Mouse (Mus musculus): ENCODE data around the gene Sh2d1b2. TPM values are rescaled to one million over a fixed set of nuclear protein-coding genes. Genes with fewer than 3 reads are reported as not detected.
A peak's percentile ranks its signal among the peaks of the same experiment; 100 is the strongest.
"Not testable (repeated sequence)": the region's sequence is repeated elsewhere in the genome, so short reads cannot be mapped to it uniquely, and the experiment has no call there.

Gene Sh2d1b2
- total RNA-seq (2021): not detected
- long read RNA-seq, experiment 1: 0 reads
- long read RNA-seq, experiment 2: 0 reads

GRCm38 (mm10) chr1:170232688-170233087 lies at the start of gene Sh2d1b2:
Gene Sh2d1b2, plus strand, starts transcription at chr1:170232749.
- intact Hi-C loops (cut with DNase I); DNase-seq: not testable (repeated sequence)

GRCm38 (mm10) chr1:170185137-170185536 lies 47.4 kb upstream of the Sh2d1b2 start:
- intact Hi-C loops (cut with DNase I): no loop called here
- no peak for DNase-seq

DNA sequence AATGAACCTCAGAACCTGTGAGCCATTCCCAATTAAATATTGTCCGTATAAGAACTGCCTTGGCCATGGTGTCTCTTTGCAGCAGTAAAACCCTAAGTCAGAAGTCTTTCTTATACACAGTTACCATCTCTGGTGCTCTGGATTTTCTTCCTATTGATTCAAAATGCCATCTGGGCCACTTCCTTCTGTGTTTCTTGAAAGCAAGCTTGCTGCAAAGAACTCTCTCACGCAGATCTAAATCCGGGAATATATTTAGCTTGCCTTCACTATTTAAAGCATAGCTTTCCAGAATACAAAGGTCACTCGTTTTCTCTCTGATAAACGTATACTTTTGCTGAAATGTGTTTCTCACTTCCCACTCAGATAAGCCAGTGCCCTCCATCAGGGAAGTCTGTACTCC lies 46.0 kb upstream of the Sh2d1b2 start:
- intact Hi-C loops (cut with DNase I): no loop called here
- DNase-seq: no peak

DNA sequence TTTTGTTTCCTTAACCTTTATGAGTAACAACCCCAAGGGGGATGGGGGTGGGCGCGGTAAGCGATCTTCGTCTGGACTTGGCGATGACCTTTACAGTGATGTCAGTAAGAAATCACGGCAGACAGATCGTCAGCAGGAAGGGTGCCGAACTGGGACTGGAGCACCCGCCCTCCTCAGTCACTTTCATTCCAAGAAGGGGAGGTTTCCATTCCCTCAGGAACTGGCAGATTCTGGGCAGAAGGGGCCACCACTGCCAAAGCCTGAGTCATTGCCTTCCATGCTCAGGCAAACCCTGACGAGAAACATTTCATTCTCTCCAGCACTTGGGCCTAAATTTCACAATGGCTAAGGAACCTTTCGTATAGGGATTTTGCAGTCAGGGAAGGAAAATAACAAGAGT lies 43.9 kb upstream of the Sh2d1b2 start:
- intact Hi-C loops (cut with DNase I): no loop called here
- peak; percentile 63 to 66 for DNase-seq

DNA sequence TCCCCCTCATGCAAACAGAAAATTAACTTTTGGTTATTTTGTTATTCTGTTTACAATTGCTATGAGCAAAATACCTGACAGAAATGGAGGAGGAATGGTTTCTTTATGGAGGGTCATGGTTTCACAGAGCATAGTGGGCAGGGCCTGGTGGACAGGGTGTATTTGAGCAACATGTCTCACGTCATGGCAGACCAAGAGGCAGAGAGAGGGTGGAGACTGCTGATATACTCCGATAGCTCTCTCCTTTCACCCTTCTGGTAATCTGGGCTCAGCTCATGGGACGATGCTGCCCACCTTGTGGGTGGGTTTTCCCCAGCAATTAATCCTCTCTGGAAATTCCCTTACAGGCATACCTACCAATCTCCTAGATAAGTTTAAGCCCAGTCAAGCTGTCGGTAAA lies 42.3 kb upstream of the Sh2d1b2 start:
- intact Hi-C loops (cut with DNase I): no loop called here
- no peak for DNase-seq

GRCm38 (mm10) chr1:170191925-170192324 lies 40.6 kb upstream of the Sh2d1b2 start:
- intact Hi-C loops (cut with DNase I): no loop called here
- no peak for DNase-seq

GRCm38 (mm10) chr1:170196211-170196610 lies 36.3 kb upstream of the Sh2d1b2 start:
- DNase-seq: no peak
- intact Hi-C loops (cut with DNase I): no loop called here

DNA sequence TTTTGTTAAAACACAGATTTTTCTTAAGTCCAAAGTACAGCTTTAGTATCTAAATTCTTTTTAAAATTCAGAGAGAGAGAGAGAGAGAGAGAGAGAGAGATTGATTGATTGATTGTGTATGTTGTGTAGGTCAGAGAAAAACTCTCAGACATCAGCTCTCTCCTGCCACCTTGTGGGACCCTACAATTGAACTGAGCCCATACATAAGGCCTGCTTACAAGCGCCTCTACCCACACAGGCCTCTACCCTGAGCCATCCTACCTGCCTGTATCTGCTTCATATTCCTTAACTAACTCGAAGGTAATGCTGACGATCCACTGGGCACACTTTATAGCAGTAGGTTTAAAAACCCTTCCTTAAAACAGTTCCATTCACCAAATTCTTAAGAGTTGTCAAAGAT lies 32.2 kb upstream of the Sh2d1b2 start:
- intact Hi-C loops (cut with DNase I): no loop called here
- peak; percentile 30 to 35 for DNase-seq

DNA sequence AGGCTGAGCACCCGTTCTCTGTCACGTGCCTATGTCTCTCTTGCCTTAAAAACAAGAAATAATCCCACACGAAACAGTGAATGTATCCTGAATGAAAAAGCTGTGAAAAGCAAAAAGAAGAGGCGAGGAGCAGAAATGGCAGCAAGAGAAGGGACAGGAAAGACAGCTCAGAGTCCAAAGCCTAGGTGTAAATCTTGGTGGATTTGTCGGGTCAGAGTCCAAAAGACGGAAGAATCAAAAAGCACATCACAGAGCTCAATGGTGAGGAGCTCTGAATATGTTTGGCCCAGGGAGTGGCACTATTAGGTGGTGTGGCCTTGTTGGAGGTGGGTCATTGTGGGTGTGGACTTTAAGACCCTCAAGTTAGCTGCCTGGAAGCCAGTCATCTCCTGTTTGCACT lies 26.2 kb upstream of the Sh2d1b2 start:
- intact Hi-C loops (cut with DNase I): loop anchor here (5.0 kb wide), 1 partner anchor 64 kb away; no protein-coding TSS in a partner anchor
- no peak for DNase-seq

DNA sequence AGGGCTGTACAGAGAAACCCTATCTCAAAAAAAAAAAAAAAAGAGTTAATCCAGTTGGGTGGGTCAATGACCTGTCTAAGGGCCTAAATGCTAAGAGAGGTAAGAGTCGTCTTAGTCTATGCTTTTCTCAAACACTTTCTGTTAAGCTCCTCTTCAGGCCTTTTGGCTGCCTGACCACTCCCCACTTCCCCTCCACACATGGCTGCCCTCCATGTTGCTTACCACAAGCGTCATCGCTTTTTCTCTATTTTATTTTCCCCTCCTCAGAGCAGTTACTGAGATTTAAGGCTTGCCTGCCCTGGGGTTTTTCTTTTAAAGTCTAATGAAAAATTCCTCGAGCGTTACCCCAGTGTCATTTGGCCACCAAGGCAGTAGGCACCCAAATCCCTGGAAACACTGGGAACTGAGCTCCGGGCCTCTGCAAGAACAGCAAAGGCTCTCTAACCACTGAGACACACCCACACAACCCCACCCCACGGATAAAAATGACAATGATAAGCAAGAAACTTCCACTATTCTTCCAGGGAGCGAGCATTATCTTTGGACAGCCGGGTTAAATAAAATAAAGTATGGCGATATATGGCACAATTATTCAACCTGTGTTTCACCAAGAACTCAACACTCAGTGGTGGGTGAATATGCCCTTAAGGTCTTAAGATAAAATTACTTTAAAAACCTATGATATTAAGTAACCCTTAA lies 19.2 kb upstream of the Sh2d1b2 start:
- intact Hi-C loops (cut with DNase I): loop anchor here (2.0 kb wide), 1 partner anchor 39 kb away; the partner anchor contains the start of gene Uap1
- no peak for DNase-seq

GRCm38 (mm10) chr1:170214383-170214756 lies 18.2 kb upstream of the Sh2d1b2 start:
- DNase-seq: no peak
- intact Hi-C loops (cut with DNase I): no loop called here

GRCm38 (mm10) chr1:170214757-170215522 lies 17.6 kb upstream of the Sh2d1b2 start, which contains the start of gene Uhmk1:
Gene Uhmk1, minus strand, starts transcription at chr1:170215397.
- DNase-seq: peak; percentile 88 to 92
- intact Hi-C loops (cut with DNase I): no loop called here

GRCm38 (mm10) chr1:170215590-170215989 lies 17.0 kb upstream of the Sh2d1b2 start:
- DNase-seq: no peak
- intact Hi-C loops (cut with DNase I): no loop called here

DNA sequence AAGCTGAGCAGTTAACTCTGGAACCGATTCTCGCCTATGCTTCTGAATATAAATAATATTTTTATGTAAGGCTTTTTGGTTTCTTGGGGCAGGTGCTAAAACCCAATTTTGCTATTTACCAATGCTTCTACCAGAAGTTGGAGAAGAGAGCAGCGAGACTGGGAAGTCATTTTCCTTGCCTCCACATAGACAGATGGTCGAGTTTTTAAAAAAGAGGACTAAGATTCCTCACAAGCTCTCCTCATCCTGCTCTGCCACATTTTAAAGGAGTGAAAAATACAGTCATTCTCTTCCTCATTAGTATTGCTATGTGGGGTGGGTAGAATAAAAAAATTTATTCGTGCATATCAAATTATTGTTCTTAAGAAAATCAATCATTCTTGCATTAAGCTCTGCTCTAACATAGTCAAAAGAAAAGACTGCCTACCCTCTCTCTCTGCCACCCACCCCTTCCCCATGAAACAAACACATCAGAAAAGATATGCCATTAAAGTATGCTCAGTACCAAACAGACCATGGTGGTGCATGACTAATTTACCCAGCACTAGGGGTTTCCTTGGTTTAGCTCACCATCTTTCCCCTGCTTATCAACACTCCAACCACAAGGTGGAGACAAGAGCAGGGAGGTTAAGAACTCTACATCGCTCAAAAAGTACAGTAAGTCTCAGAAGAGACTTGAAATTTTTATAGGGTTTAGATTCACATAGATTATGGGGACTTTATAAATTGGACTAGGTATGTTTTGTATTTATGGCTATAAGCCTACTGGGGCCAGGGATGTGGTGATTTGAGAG lies 14.3 kb upstream of the Sh2d1b2 start:
- peak in 1 of 2 experiments; percentile 4 for DNase-seq

DNA sequence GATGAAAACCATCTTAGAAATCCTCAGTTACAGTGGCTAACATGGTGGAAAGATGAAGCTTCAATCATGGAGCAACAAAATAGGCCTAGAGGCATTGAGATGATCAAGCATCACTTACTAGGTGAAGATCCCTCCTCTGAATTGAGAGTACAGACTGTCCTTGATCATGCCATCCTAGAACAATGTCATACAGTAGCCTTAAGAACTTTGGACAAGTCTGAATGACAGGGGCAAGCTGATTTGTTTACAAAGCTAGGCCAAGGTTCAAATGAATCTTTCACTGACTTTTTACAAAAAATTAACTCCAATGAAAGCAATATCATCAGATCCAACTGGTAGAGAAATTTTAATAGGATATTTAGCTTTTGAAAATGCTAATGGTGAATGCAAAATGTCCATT lies 12.2 kb upstream of the Sh2d1b2 start:
- intact Hi-C loops (cut with DNase I): no loop called here
- no peak for DNase-seq

More for the DNA sequence above, 14.3 kb upstream of the Sh2d1b2 start:
- intact Hi-C loops (cut with DNase I): loop anchor here (2.0 kb wide), 1 partner anchor 395 kb away; no protein-coding TSS in a partner anchor

DNA sequence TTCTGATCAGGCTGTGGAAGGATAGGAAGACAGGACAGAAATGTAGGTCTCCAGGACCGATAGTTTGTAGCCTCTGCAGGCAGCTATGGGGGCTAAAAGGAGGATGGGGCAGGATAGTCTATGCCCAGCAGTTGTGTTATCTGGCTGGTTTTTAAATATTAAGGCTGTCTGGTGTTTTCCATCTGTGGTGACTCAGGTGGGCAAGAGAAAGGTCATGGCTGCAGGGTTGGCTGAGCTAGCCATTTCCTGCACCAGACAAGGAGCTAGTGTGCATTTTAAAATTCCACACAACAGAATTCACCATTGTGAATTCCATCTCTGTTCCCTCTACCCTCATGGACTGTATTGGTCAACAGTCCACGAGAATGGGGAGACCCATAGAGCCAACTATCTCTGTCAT lies 9.3 kb upstream of the Sh2d1b2 start:
- intact Hi-C loops (cut with DNase I): no loop called here
- no peak for DNase-seq

- no peak for DNase-seq
- intact Hi-C loops (cut with DNase I): no loop called here
These were observed 12.5 kb downstream of the Sh2d1b2 start for GRCm38 (mm10) chr1:170245016-170245415.

DNA sequence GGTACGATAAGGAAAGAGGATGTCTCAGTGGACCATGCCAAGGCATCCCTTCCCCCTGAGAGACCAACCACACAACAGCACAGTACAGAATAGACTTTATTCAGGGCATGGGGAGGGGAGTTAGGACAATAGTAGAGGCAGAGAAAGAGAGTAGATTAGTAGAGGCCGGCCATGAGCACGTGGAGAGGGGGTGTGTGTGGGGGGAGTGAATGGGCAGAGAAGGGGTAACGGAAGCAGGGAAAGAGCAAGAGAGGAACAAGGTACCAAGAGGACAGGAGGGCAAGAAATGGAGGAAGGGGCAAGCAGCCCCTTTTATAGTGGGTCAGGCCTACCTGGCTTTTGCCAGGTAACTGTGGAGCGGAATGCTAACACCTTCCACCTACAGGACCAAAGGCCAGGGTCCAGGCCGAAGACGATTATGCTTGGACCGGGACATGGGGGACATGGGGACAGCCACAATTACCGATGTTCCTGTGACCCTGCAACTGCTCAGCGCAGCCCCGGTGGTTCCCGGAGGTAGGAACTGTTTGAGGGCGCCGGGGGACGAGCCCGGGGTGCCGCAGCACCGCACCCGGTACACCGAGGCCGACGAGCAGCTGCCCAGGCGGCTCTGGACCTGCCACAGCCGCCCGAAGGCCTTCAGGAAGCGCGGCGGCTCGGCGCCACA lies 22.5 kb downstream of the Sh2d1b2 start:
- intact Hi-C loops (cut with DNase I): no loop called here
- DNase-seq: no peak

DNA sequence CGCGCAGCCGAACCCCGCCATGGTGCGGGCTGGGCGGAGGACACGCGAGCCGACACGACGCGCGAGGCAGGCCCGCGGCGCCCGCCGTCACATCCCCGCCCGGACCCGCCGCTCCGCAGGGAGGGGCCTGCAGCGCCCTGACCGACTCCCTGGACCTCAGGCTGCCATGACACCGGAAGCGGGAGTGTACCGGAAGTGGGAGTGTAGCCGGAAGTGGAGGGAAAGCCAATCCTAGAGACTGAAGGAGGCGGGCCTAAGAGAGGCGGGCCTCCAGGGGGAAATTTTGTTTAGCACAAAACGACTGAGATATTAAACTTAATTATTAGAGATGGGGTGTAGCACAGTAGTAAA lies 23.0 kb downstream of the Sh2d1b2 start:
- peak; percentile 79 to 89 for DNase-seq
- intact Hi-C loops (cut with DNase I): no loop called here

DNA sequence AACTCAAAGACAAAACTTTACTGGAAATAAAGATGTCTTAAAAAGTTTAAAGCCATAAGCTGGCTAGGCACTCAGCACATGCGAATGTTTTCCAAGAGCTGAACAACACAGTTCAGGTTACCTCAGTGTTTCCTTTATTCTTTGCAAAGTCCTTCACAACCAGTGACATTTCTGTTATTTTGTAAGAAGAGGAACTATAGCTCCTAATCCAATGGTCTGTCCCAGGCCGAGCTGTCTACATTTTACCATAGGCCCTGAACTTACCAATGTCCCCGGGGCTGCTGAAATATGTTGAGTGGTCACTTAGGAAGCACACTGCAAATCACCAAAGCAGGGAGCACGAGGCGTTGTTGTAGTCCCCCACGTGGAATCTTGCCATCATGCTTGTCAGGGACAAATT lies 37.7 kb downstream of the Sh2d1b2 start:
- no peak for DNase-seq
- intact Hi-C loops (cut with DNase I): no loop called here
